Comparison of ENCODE assay signal across 9 mouse cellular contexts in the genomic region with DNA sequence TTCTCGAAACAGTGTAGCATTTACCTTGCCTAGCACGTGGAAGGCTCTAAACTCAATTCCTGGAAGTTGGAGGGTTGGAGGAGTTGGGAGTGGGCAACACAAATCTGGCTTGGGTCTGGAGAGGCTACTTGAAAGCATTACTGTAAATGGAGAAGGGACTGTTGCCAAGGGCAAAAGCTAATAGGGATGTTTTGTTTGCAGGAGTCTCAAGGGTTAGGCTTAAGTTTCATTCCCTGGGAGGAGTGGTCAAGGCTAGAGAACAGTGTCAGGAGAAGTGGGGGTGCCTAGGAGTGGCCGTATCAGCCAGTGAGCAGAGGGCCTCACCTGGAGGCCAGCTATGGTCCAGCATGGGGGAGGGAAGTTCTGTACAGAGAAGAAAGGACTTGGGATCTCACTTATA. TPM values are rescaled to one million over a fixed set of nuclear protein-coding genes. Genes with fewer than 3 reads are reported as not detected.
DNase-seq lines count a peak whose midpoint lies in the region; ATAC-seq and TF ChIP-seq lines count a peak whose summit lies in the region.
"Had no signal": no experiment of that assay in that cellular context is flagged by ENCODE, and none has a peak within 500 bp of the region (broad histone marks: within the 10 kb centered on the region; RNA-seq: fewer than 3 reads in every experiment).

No protein-coding gene starts in this region.

- intact Hi-C loops in left cerebral cortex, adult 2 months (cut with DNase I) = loop anchor here (2.0 kb wide), 1 partner anchor 16 kb away; no protein-coding TSS in a partner anchor
- intact Hi-C loops in left cerebral cortex, postnatal 10 days (cut with DNase I) = no loop called here
- intact Hi-C loops in gastrocnemius, postnatal 36 days (cut with DNase I) = no loop called here

- peaks cover 18% of the 10 kb centered on the region for H3K36me3 ChIP-seq in embryonic facial prominence, embryonic 13.5 days
- H3K36me3 ChIP-seq in limb, embryonic 15.5 days = peaks cover 15% of the 10 kb centered on the region; the same call in 1 of the 2 replicates
- H3K36me3 ChIP-seq in stomach, embryonic 16.5 days (ENCODE audit: control insufficient read depth, insufficient read depth, low read length) = peaks cover 12% of the 10 kb centered on the region
- H3K36me3 ChIP-seq in forebrain, embryonic 13.5 days (ENCODE audit: poor library complexity, severe bottlenecking) = peaks cover 26% of the 10 kb centered on the region

- H3K9me3 ChIP-seq in embryonic facial prominence, embryonic 13.5 days = no peaks in the 10 kb centered on the region
- H3K9me3 ChIP-seq in limb, embryonic 15.5 days = no peaks in the 10 kb centered on the region
- H3K9me3 ChIP-seq in stomach, embryonic 16.5 days (replicated peaks; ENCODE audit: control insufficient read depth, low read length) = no peaks in the 10 kb centered on the region
- no peaks in the 10 kb centered on the region for H3K9me3 ChIP-seq in forebrain, embryonic 13.5 days (replicated peaks)
- H3K9me3 ChIP-seq: forebrain, embryonic 15.5 days had no signal

- H3K27me3 ChIP-seq in embryonic facial prominence, embryonic 13.5 days = no peaks in the 10 kb centered on the region
- H3K27me3 ChIP-seq in limb, embryonic 15.5 days = no peaks in the 10 kb centered on the region
- H3K27me3 ChIP-seq in stomach, embryonic 16.5 days (ENCODE audit: control insufficient read depth, insufficient read depth, low read length) = no peaks in the 10 kb centered on the region
- no peaks in the 10 kb centered on the region for H3K27me3 ChIP-seq in forebrain, embryonic 13.5 days
- H3K27me3 ChIP-seq: forebrain, embryonic 15.5 days; neural tube, embryonic 12.5 days had no signal

- H3K27ac ChIP-seq in left cerebral cortex, adult 2 months = peak overlapping the region; percentile 67; the same call in 1 of the 2 replicates
- peak overlapping the region; percentile 79; the same call in 1 of the 2 replicates for H3K27ac ChIP-seq in embryonic facial prominence, embryonic 13.5 days
- H3K27ac ChIP-seq in limb, embryonic 15.5 days = peak overlapping the region; percentile 83
- H3K27ac ChIP-seq in stomach, embryonic 16.5 days (ENCODE audit: low read length) = peak overlapping the region; percentile 84
- H3K27ac ChIP-seq in forebrain, embryonic 13.5 days = no peak overlapping the region
- H3K27ac ChIP-seq: neural tube, embryonic 12.5 days had no signal

- no peak overlapping the region for H3K4me2 ChIP-seq in embryonic facial prominence, embryonic 13.5 days
- H3K4me2 ChIP-seq in limb, embryonic 15.5 days = no peak overlapping the region
- H3K4me2 ChIP-seq in stomach, embryonic 16.5 days (ENCODE audit: low read depth, low read length) = peak overlapping the region; percentile 35
- H3K4me2 ChIP-seq in forebrain, embryonic 13.5 days = no peak overlapping the region
- H3K4me2 ChIP-seq: forebrain, embryonic 15.5 days; neural tube, embryonic 12.5 days had no signal

- no peak overlapping the region for H3K4me3 ChIP-seq in left cerebral cortex, adult 2 months
- H3K4me3 ChIP-seq in embryonic facial prominence, embryonic 13.5 days = no peak overlapping the region
- H3K4me3 ChIP-seq in limb, embryonic 15.5 days = no peak overlapping the region
- no peak overlapping the region for H3K4me3 ChIP-seq in stomach, embryonic 16.5 days (replicated peaks; ENCODE audit: low read length)
- no peak overlapping the region for H3K4me3 ChIP-seq in forebrain, embryonic 13.5 days
- H3K4me3 ChIP-seq: forebrain, embryonic 15.5 days; neural tube, embryonic 12.5 days had no signal

- 38% methylated on average over 3 of the region's 3 CpGs for WGBS in embryonic facial prominence, embryonic 13.5 days
- WGBS in limb, embryonic 15.5 days = 46% methylated on average over 3 of the region's 3 CpGs
- 36% methylated on average over 3 of the region's 3 CpGs for WGBS in stomach, embryonic 16.5 days
- 79% methylated on average over 3 of the region's 3 CpGs for WGBS in forebrain, embryonic 13.5 days

- ATAC-seq in embryonic facial prominence, embryonic 13.5 days (ENCODE audit: insufficient number of reproducible peaks, insufficient read depth, low FRiP score, low TSS enrichment, low read depth) = no peak
- 0 out of 2 replicates have a peak, but pooled peaks have one; percentile 23 for ATAC-seq in limb, embryonic 15.5 days (ENCODE audit: insufficient number of reproducible peaks, low FRiP score, low TSS enrichment, low read depth)
- ATAC-seq in stomach, embryonic 16.5 days (ENCODE audit: insufficient read depth, low FRiP score) = peak; percentile 80
- ATAC-seq in forebrain, embryonic 13.5 days = no peak

- peaks cover 22% of the 10 kb centered on the region for H3K4me1 ChIP-seq in embryonic facial prominence, embryonic 13.5 days
- peaks cover 27% of the 10 kb centered on the region for H3K4me1 ChIP-seq in limb, embryonic 15.5 days
- peaks cover 23% of the 10 kb centered on the region for H3K4me1 ChIP-seq in stomach, embryonic 16.5 days (ENCODE audit: control insufficient read depth, insufficient read depth, low read length)
- peaks cover 5% of the 10 kb centered on the region; the same call in 1 of the 2 replicates for H3K4me1 ChIP-seq in forebrain, embryonic 13.5 days
- H3K4me1 ChIP-seq: neural tube, embryonic 12.5 days had no signal

- DNase-seq in left cerebral cortex, adult 2 months (ENCODE audit: extremely low spot score in 1 of 2, low spot score in 2 of 2) = no peak
- no peak for DNase-seq in left cerebral cortex, postnatal 10 days (ENCODE audit: extremely low spot score in 1 of 2, low spot score in 2 of 2)
- DNase-seq in gastrocnemius, postnatal 36 days = no peak

- no peak overlapping the region for H3K9ac ChIP-seq in embryonic facial prominence, embryonic 13.5 days
- no peak overlapping the region for H3K9ac ChIP-seq in limb, embryonic 15.5 days
- peak overlapping the region; percentile 46; the same call in 1 of the 2 replicates for H3K9ac ChIP-seq in stomach, embryonic 16.5 days (ENCODE audit: low read length)
- no peak overlapping the region for H3K9ac ChIP-seq in forebrain, embryonic 13.5 days
- H3K9ac ChIP-seq: forebrain, embryonic 15.5 days; neural tube, embryonic 12.5 days had no signal

- no peak for TF ChIP-seq CTCF in left cerebral cortex, adult 2 months (IDR thresholded peaks at IDR 0.05)

RNA-seq across cellular contexts. Expression of gene Scarb2, which starts 18.2 kb away (rescaled TPM):
- 10 to 100 TPM; 82.6 to 91.9 TPM for total RNA-seq in left cerebral cortex, adult 2 months (2021)
- total RNA-seq in left cerebral cortex, postnatal 10 days (2021) = 10 to 100 TPM; 90.0 to 92.6 TPM
- 7.9 and 9.0 TPM in 2 replicates for polyA plus RNA-seq in embryonic facial prominence, embryonic 13.5 days (2015; fragmentation: Nextera tagmentation; extraction: Ambion mirVana)
- polyA plus RNA-seq in limb, embryonic 15.5 days (2015; fragmentation: Nextera tagmentation; extraction: Ambion mirVana) = 13.6 and 14.3 TPM in 2 replicates
- polyA plus RNA-seq in stomach, embryonic 16.5 days (2015; fragmentation: Nextera tagmentation; extraction: Ambion mirVana) = 17.7 and 18.2 TPM in 2 replicates
- polyA plus RNA-seq in forebrain, embryonic 13.5 days (2015; fragmentation: Nextera tagmentation; extraction: Ambion mirVana) = 19.5 and 22.3 TPM in 2 replicates
- 10 to 100 TPM; 69.8 to 76.7 TPM for total RNA-seq in gastrocnemius, postnatal 36 days (2021)

RNA-seq across cellular contexts. Expression of gene Nup54, which starts 53.4 kb away (rescaled TPM):
- 10 to 100 TPM; 23.7 to 31.3 TPM for total RNA-seq in left cerebral cortex, adult 2 months (2021)
- total RNA-seq in left cerebral cortex, postnatal 10 days (2021) = 10 to 100 TPM; 38.0 to 41.7 TPM
- polyA plus RNA-seq in embryonic facial prominence, embryonic 13.5 days (2015; fragmentation: Nextera tagmentation; extraction: Ambion mirVana) = 52.7 and 57.0 TPM in 2 replicates
- polyA plus RNA-seq in limb, embryonic 15.5 days (2015; fragmentation: Nextera tagmentation; extraction: Ambion mirVana) = 45.4 and 47.7 TPM in 2 replicates
- 47.1 and 47.3 TPM in 2 replicates for polyA plus RNA-seq in stomach, embryonic 16.5 days (2015; fragmentation: Nextera tagmentation; extraction: Ambion mirVana)
- 56.1 and 62.2 TPM in 2 replicates for polyA plus RNA-seq in forebrain, embryonic 13.5 days (2015; fragmentation: Nextera tagmentation; extraction: Ambion mirVana)
- total RNA-seq in gastrocnemius, postnatal 36 days (2021) = 1 to 10 TPM; 8.1 to 8.2 TPM

Comparison
In these comparisons a context has a peak if more than half of its experiments do, and no peak if none do; other contexts are left out.
1. ATAC-seq: peak in limb, embryonic 15.5 days (single experiment) and stomach, embryonic 16.5 days (single experiment); none in embryonic facial prominence, embryonic 13.5 days (single experiment) and forebrain, embryonic 13.5 days (single experiment).